Mouse (Mus musculus): ENCODE measurements around the gene Hnrnph1.
"Not testable (repeated sequence)": the region's sequence is repeated elsewhere in the genome, so short reads cannot be mapped to it uniquely, and the experiment has no call there.

The Hnrnph1 gene

DNA sequence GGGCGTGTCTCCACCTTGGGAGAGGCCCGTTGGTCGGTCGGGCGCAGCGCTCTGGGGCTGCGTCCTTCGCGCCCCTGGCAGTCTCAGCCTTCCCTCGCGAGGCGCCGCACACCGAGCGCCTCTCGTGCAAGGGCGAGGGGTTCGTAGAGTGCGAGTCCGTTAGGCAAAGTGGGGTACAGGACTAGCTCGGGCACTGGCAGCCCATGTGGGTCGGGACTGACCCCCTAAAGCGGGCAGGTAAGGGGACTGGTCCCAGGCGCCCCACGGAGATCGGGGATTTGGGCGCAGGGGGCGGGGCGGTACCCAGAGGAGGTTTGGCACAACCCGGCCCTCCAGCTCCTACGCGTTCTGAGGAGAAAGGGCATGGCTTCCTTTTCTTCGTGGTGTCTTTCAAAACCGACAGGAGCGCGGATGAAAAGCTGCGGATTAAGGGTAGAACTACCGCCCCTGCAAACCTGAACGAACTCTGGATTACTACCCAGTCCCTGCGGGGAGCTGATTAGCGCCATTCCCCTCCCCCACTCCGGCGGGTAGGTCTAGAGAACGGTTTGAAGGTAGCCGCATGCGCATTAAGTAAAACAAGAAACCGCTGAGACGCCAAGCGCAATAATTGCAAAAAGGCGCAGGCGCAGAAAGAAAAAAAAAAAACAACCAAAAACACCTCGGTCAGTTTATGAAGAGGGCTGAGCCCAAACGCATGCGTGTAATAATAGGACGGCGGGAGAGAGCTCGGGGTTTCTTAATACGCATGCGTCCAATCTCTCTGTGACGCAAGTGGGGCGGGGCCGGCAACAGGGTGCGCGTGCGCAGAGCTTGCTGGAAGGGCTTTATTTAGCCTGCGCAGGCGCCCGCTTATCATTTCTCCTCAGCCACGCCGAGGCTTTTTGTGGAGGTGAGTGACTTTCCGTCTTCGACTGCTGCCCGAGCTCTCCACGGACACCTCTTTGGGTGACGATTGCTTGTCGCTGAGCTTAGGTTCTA is at the start of gene Hnrnph1:
Hnrnph1 (plus strand) TSS at position 80 of the 981 bp plus-strand sequence.
- DNase-seq (ENCODE audit: low read depth, low spot score): peak; percentile 98

DNA sequence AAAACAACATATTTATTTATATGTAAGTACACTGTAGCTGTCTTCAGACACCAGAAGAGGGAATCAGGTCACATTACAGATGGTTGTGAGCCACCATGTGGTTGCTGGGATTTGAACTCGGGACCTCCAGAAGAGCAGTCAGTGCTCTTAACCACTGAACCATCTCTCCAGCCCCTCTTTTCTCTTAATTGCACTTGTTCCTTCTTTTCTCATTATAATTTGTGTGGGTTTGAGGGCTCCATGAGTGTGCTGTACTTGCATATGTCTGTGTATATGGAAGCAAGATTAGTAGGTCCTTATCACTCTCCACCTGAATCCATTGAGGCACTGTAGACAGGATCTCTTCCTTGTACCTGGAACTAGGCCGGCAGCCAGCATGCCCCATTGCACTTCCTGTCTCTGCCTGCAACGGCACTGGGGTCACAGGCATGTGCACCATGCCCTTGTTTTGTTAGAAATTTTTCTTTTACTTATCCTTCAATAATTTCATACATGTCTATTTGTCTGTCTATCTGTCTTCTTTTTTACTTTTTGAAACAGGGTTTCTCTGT is 48.6 kb upstream of the Hnrnph1 start:
- DNase-seq (ENCODE audit: low read depth, low spot score): no peak

DNA sequence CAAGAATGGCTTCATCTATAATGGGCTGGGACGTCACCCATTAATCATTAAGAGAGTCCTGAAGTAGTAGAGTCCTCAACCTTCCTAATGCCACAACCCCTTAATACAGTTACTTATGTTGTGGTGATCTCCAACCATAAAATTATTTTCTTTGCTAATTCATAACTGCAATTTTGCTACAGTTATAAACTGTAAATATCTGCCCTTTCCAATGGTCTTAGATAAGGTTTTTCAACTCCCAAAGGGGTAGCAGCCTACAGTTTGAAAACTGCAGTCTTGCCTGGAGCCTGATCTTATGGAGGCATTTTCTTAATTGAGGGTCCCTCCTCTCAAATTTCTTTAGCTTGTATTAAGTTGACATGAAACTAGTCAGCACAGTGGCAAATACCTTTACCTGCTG is 47.4 kb upstream of the Hnrnph1 start:
- DNase-seq (ENCODE audit: low read depth, low spot score): no peak

DNA sequence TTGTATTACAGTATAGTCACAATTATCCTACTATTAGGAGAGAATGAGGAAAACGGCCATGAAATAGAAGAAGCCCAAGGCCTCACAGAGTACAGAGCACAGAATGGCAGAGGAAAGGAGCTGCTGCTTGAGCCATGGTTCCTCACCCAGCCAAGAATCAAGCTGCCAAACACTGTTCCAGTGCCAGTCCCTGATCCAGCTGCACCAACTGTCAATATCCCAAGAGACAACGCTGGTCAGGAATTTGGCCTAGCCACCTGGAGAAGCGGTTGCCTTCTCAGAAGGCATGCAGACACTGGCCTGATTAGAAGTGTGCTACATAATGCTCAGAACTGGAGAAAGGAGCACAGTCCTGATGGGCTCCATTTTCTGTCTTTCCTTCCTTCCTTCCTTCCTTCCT is 43.6 kb upstream of the Hnrnph1 start:
- no peak for DNase-seq (ENCODE audit: low read depth, low spot score)

- no peak for DNase-seq (ENCODE audit: low read depth, low spot score)
These were observed 40.7 kb upstream of the Hnrnph1 start for GRCm38 (mm10) chr11:50336126-50336525.

- no peak for DNase-seq (ENCODE audit: low read depth, low spot score)
These were observed 39.9 kb upstream of the Hnrnph1 start for GRCm38 (mm10) chr11:50336891-50337290.

DNA sequence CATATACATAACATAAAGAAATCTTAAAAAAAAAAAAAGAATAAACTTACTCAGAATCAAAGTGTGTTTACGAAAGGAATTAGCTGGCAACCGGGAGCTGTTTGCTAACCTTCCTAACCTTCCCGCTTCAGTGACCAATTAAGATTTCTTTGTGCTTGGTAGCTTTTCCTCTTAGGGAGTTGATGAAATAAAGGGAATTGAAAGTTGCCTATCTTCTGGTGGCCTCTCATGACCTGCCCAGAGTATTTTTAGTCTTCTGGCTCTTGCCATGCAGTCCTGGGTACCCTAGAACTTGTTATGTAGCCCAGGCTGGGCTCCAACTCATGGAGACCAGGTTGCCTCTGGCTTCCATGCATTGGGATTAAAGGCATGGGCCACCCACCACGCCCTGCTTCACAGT is 31.3 kb upstream of the Hnrnph1 start:
- no peak for DNase-seq (ENCODE audit: low read depth, low spot score)

DNA sequence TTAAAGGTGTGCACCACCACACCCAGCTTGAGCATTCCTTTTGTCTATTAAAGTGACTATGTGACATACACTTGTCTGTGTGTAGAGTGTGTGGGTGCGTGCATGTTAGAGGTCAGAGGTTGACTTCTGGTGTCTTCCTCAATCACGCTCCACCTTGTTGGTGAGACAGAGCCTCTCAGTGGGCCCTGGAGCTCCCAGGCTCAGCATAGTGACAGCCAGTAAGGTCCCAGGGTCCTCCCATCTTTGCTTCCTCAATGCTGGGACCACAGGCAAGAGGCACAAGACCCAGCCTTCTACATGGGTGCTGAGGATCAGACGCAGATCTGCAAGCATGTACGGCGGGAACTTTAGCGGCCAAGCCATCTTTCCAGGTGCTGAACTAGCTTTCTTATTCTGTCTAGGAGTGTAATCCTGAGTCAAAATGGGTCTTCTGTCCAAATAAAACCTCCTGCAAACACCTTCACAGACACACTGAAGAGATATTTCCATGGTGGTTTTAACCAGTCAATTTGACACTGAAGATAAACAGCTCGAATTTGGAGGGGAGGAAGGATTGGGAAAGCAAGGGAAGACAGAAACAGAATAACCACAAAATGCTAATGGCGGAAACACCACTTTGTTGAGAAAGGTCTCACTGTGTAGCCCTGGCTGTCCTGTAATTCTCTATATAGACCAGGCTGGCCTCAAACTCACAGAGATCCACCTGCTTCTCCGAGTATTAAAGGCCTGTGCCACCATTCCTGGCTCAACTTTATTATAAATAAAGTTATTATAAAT is 30.3 kb upstream of the Hnrnph1 start:
- no peak for DNase-seq (ENCODE audit: low read depth, low spot score)

DNA sequence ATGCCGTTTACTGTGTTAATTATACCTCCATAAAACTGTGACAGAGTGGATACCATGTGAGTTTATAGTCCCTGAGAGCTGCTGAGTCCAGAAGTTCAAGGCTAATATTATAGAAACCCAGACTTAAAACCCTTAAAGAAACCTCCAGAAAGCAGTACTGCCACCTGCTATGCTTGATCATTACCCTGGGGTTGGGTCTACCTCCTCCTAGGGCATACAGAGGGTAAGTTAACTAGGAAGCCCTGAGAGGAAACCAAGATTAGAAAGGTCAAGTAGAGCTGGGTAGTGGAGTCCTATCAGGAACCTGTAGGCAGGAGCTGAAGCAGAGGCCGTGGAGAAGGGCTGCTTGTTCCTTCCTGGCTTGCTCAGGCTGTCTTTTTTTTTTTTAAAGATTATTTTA is 24.6 kb upstream of the Hnrnph1 start:
- no peak for DNase-seq (ENCODE audit: low read depth, low spot score)

- DNase-seq (ENCODE audit: low read depth, low spot score): no peak
These were observed 22.6 kb upstream of the Hnrnph1 start, which contains the start of gene Cby3 for GRCm38 (mm10) chr11:50354162-50354561. Cby3 (plus strand) TSS chr11:50354462.

DNA sequence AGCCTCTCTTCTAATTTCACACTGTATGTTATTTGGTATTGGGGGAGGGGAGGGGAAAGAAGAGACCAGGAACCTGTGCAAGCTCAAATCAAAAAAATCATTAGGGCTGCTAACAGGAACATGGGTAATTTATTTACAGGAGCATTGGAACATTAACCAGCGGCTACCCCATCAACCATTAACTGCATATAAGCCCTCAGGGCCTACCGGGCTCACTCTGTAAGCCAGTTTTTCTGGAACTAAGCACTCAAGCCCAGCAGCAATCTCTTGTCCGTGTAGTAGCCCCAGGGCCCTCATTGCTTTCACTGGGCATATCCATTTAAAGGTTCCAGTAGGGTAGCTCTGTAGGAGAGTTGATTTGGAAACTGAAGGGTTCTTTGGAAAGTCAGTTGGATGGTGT is 21.9 kb upstream of the Hnrnph1 start:
- DNase-seq (ENCODE audit: low read depth, low spot score): no peak

DNA sequence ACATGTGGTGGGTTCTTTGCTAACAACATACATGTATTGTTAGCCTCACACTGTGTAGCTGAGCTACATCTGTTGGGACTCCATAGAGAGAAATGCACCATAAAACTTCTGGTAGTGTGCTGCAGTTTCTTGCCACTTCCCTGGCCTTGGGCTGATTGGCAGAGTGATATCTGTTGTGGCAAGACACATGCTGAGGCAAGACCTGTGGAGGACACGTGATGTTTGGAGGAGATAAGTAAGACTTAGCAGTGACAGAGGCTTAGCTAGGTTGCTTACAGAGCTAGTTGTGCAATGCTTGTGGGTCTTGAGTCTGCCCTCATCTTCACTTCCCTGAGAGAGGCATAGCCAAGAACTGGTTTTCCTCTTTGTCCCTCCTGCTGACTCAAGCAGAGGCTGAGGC is 21.4 kb upstream of the Hnrnph1 start:
- DNase-seq (ENCODE audit: low read depth, low spot score): no peak

- no peak for DNase-seq (ENCODE audit: low read depth, low spot score)
These were observed 17.6 kb upstream of the Hnrnph1 start for GRCm38 (mm10) chr11:50358950-50359861.

DNA sequence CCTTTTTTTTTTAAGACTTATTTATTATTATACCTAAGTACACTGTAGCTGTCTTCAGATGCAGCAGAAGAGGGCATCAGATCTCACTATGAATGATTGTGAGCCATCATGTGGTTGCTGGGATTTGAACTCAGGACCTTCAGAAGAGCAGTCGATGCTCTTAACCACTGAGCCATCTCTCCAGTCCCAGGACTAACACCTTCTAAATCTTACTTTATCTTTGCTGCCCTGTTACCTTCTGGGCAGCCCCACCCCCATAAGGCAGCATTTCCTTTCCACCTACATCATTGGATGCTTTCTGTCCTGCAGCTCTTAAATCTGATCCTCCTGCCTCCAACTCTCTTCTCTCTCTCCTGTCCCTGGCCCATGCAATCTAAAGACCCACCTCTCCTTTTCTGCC is 15.5 kb upstream of the Hnrnph1 start:
- DNase-seq (ENCODE audit: low read depth, low spot score): not testable (repeated sequence)

- peak; percentile 44 for DNase-seq (ENCODE audit: low read depth, low spot score)
These were observed 12.2 kb upstream of the Hnrnph1 start for GRCm38 (mm10) chr11:50364548-50364947.

DNA sequence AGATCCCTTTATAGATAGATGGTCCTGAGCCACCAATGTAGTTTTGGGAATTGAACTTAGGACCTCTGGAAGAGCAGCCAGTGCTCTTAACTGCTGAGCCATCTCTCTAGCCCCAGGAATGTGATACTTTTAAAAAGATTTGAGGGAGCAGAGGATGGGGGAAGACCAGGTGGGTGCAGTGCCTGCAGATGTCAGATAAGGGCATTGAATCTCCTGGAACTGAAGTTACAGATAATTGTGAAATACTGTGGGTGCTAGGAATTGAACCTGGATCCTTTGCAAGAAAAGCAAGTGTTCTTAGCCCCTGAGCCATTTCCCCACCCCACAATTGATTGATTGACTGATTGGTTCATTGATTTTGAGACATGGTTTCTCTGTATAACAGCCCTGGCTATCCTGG is 11.5 kb upstream of the Hnrnph1 start:
- no peak for DNase-seq (ENCODE audit: low read depth, low spot score)

GRCm38 (mm10) chr11:50367531-50367930 is 9.3 kb upstream of the Hnrnph1 start:
- DNase-seq (ENCODE audit: low read depth, low spot score): no peak

DNA sequence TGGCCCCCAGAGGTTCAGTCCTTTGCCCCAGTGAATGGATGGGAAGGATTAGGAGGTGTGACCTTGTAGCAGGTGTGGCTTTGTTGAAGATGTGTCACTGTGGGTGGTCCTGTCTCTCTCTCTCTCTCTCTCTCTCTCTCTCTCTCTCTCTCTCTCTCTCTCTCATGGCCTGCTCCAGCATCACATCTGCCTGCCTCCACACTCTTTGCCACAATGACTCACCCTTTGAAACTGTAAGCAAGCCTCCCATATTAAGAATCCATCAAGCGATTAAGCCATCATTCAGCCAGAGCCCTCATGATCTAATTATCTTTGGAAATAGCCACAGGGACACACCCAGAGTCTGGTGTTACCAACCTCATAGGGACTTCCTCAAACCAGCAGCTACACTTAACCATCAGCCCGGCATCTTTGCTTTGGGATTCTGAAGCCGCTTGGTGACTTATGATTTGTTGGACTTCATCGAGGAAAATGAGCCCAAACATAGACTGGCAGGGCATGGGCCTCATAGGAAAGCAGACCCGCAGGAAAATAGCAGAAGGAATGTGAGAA is 7.4 kb upstream of the Hnrnph1 start:
- no peak for DNase-seq (ENCODE audit: low read depth, low spot score)

- no peak for DNase-seq (ENCODE audit: low read depth, low spot score)
These were observed 5.8 kb upstream of the Hnrnph1 start for GRCm38 (mm10) chr11:50370969-50371368.

DNA sequence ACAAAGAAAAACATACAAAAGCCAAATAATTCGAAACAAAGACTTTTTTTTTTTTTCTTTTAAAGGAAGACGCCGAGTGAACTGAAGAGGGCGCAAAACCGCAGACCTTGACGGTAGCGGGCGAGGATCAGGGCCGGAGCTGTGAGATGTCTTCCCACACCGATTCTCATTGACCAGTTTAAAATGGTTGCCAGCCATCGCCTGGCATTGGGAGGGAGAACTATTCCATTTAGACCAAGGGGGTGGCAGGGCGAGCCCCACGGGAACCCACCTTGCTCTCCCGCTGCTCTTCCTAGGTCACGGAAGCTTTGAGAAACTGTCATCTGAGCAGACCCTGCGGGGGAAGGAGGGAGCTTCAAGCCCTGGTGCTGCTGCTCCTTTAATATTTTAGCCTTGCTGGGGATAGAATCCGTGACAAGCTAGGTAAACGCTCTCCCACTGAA is 5.4 kb upstream of the Hnrnph1 start:
- no peak for DNase-seq (ENCODE audit: low read depth, low spot score)

DNA sequence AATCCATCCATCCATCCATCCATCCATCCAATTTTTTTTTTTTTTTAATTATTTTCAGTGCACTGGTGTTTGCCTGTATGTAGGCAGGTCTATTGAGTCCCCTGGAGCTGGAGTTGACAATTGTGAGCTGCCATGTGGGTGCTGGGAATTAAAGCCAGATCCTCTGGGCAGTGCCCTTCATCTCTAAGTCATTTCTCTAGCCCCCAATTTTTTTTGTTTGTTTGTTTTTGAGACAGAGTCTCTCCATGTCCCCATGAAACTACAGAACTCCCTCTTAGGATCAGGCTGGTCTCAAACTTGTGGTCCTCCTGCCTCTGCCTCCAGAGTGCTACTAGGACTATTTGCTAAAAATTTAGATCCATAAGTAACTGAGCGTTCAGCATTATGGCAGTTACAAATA is 4.9 kb upstream of the Hnrnph1 start:
- DNase-seq (ENCODE audit: low read depth, low spot score): no peak

Data from retina, adult 2 months (tissue).